Mouse (Mus musculus): Measurements from ENCODE around the gene Cspg5.

DNA sequence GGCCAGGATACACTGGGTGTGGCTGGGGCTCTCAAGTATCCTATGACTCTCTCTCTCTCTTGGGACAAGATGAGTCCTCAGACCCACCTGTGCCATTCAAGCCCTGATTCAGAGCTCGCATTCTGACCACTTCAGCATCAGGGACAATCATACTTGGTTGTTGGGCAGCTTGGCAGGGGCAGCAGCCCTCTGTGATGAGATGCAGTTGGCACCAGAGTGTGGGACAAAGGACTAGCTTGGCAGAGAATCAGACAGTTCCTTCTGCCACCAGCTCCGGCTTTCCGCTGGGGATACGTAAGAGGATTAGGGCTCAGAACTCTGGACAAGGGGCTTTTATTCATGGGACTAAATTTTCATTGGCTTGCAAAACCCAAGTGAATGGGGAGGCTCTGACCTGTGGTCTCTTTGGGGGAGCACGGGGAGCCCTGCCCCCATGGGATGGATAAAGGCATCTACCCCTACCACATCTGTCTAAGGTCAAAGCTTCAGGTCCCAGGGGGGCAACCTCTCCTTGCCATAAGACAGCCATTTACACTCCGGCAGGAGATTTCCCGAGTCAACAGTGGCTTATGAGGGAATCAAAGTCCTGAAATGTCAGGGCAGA is 43.8 kb downstream of the Cspg5 start:
- TF ChIP-seq POLR2A (IDR thresholded peaks at IDR 0.05; ENCODE audit: borderline replicate concordance, insufficient read depth, low read length) (no peak), CTCF (IDR thresholded peaks at IDR 0.05; ENCODE audit: borderline replicate concordance, insufficient read depth, low read depth, low read length) (no peak)
